Mouse (Mus musculus): ENCODE measurements around the gene Gm15140.
"Not testable (repeated sequence)": the region's sequence is repeated elsewhere in the genome, so short reads cannot be mapped to it uniquely, and the experiment has no call there.

Gene Gm15140

GRCm38 (mm10) chrX:154120585-154120984 lies at the start of gene Gm15140:
Gene Gm15140, minus strand, starts transcription at chrX:154120685.
- not testable (repeated sequence) for DNase-seq

Measured in kidney, adult 11 months (tissue).